Mouse (Mus musculus): Measurements from ENCODE around the gene Fgfbp1.

Gene Fgfbp1

DNA sequence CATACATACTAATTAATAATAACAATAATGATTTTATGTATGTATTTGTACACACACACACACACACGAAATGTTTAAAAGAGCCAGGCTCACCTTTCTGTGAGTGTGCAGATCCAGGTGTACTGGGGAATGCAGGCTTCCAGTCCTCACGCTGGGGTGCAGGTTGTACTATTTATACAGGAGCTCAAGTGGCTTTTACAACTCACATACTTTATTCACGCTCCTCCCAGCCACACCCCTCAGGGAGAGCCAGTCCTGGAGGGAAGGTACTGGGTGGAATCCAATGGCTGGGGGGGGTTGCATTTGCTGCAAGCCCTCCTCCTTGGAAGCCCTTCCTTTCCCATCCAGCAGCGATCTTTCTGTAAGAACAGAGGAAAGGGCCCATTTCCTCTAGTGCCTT lies at the start of gene Fgfbp1:
Gene Fgfbp1, minus strand, starts transcription at position 160 of the 400 bp plus-strand sequence.
- in situ Hi-C loops (cut with MboI; ENCODE audit: low sequenced_read_pairs), result loop anchor here (10.0 to 25.0 kb wide), 2 partner anchors 57 to 144 kb away; no protein-coding TSS in a partner anchor

DNA sequence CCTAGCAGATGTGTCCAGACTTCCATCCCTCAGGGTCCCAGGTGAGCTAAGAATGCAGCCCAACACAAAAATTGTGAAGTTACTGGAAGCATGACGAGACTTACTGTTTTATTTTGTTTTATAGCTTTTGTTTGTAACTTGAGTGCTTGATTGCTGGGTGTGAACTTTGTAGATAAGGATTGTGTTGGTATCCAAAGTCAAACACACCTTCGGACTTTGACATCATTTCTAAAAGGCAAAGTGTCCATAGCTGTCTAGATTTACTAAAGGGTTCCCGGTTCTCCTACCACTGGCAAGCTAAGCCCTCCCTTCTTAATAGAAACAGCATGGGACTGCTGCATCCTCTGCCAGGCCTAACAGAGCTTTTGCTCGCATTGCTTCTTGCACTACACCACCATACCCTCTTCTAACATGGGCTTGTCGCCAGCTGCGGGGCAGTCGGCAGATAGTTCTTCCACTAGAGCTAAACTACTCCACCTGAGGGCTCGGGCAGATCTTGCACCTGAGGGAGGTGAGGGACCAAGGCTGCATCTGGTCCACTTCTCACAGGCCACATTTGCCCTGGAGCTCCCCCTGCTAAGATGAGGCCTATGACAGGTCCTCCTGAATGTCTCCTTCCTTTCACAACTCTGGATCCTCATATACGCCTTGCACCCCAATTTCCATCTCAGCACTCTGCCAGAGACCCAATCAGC lies 16.9 kb upstream of the Fgfbp1 start:
- in situ Hi-C loops (cut with MboI; ENCODE audit: low sequenced_read_pairs), result loop anchor here (25.0 kb wide), 1 partner anchor 161 kb away; no protein-coding TSS in a partner anchor

DNA sequence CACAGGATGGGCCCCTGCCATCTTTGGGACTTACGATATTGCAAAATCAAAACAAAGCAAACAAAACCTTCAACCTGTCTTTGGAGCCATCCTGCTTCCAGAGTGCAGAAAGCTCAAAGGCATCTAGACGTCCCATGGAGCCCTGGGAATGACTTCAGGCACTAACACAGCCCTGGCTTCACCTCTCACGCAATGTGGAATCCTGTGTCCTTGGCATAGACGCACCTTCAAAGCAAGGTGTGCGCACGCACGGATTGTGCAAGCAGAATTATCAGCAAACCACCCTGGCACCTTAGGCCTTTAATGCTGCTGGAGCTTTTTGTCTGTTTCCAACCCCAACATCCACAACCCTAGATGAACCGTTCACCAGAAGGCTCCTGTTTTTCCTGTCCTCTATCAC lies 16.0 kb upstream of the Fgfbp1 start:
- in situ Hi-C loops (cut with MboI; ENCODE audit: low sequenced_read_pairs), result loop anchor here (25.0 kb wide), 1 partner anchor 160 kb away; no protein-coding TSS in a partner anchor

DNA sequence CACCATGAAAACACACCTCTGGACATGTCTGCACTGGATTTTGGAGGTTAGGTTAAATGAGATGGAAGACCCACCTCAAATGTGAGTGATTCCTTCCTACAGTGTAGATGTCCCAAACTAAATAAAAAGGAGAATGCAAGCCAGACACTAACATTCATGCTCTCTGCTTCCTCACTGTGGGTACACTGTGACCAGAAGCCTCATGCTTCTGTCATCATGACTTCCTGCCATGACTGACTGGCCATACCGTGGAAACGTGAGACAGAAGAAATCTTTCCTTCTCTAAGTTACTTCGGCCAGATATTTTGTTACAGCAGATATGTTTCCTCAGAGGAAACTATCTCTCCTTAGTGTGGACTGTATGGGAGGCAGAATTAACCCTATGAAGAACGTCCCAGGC lies 14.6 kb upstream of the Fgfbp1 start:
- in situ Hi-C loops (cut with MboI; ENCODE audit: low sequenced_read_pairs), result loop anchor here (25.0 kb wide), 1 partner anchor 159 kb away; no protein-coding TSS in a partner anchor

DNA sequence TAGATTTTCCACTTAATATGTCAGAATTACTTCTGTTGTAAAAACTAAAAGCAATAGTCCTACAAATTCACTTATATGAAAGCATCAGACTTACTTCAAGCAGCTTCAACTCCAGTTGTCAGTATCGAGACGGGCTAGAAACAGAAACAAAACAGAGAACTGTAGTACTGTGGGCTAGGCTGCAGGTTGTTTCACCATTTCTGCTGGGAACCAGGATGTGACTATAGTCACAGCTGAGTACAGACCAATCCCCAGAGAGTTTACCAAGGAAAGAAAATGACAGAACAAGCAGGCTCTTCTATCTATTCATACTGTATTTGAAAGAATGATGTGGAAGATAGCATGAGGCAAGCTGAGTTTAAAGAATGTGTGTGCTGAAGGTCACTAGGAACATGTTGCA lies 13.4 kb upstream of the Fgfbp1 start:
- in situ Hi-C loops (cut with MboI; ENCODE audit: low sequenced_read_pairs), result loop anchor here (25.0 kb wide), 1 partner anchor 158 kb away; no protein-coding TSS in a partner anchor

DNA sequence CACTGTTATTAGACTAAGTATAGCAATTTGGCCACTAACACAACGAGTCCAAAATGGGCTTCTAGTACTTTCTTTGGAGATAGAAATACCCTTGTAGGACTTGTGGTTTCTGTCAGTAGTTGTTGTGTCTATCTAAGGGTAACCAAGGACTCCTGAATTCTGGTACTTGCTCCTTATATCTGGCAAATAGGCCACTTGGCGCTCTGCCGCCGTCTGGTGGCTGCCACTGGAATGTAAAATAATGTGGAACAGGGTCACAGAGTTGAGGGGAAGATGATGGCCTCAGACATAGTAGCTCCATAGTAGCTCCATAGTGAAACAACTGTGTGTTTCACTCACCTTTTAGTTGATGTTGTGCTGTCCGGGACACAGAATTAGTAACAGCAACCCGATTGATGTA lies 8.7 kb upstream of the Fgfbp1 start:
- in situ Hi-C loops (cut with MboI; ENCODE audit: low sequenced_read_pairs), result loop anchor here (25.0 kb wide), 1 partner anchor 153 kb away; no protein-coding TSS in a partner anchor

DNA sequence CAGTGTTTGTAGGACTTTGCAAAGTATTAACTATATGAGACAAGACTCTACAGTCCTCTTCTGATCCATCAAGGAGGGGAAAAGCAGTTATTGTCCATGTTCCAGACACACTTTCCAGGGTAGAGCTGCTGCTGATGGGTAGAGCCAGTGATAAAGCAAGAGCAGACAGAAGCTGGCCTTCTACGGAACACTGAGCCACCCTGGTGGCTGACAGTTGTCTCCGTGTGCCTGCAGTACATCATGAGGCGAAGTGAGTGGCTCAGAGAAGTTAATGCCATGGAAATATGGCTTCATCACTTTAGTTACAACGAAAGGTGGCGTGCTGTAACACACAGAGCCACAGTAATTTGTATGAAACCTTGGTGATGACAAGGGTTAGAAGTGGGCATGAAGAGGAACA lies 7.4 kb upstream of the Fgfbp1 start:
- in situ Hi-C loops (cut with MboI; ENCODE audit: low sequenced_read_pairs), result loop anchor here (10.0 to 25.0 kb wide), 2 partner anchors 64 to 152 kb away; no protein-coding TSS in a partner anchor

DNA sequence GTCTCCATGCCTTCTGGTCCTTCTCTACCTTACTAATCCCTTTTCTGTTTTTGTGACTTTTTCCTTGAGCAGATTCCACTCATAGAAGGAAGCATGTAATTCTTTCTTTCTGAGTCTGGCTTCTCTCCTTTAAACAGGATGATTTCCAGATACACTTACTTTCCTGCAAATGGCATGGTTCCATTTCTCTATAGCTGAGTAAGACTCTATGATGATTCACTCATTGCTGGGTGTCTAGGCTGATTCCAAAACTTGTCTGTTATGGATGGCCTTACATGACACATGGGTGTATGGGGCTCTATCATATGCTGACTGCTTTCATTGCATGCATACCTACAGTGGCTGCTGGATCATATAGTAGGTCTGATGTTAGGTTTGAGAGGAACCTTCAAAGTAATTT lies 4.6 kb upstream of the Fgfbp1 start:
- in situ Hi-C loops (cut with MboI; ENCODE audit: low sequenced_read_pairs), result loop anchor here (10.0 to 25.0 kb wide), 2 partner anchors 61 to 149 kb away; no protein-coding TSS in a partner anchor

DNA sequence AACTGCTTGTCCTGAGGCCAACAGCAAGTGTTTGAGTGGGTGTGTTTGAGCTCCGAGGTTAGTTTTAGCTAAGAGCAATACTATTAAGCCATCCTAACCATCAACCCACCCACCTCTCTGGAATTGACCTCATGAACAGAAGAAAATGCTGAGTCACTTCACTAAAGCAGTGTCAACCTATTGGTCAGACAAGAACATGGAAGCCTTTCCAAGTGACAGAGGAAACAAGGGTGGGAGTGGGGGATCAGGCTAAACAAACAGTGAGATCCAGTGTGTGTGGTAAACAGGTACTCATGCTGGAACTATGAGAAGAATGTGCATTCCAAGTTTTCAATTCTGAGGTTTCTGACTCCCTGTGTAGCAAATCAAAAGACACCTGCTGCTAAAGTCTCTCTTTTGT lies 1.3 kb upstream of the Fgfbp1 start:
- in situ Hi-C loops (cut with MboI; ENCODE audit: low sequenced_read_pairs), result loop anchor here (10.0 to 25.0 kb wide), 2 partner anchors 58 to 146 kb away; no protein-coding TSS in a partner anchor

DNA sequence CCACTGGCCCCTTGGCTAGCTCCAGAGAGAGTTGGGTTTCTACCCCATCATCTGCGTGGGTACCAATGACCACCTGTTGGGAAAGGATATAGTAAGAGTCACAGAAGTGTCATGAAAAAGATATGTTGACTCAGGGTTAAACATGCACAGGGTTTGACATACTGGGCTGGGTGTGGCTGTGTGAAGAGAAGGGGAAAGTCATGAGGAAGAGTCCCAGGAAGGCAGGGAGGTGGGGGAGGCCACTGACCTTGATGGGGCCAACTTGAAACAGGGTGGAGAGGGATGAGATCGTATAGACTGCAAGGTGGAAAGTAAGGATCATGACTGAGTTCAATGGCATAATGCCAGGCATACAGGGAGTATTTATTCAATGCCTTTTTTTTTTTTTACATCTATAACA lies 1.2 kb downstream of the Fgfbp1 start:
- in situ Hi-C loops (cut with MboI; ENCODE audit: low sequenced_read_pairs), result loop anchor here (10.0 to 25.0 kb wide), 2 partner anchors 56 to 143 kb away; no protein-coding TSS in a partner anchor

DNA sequence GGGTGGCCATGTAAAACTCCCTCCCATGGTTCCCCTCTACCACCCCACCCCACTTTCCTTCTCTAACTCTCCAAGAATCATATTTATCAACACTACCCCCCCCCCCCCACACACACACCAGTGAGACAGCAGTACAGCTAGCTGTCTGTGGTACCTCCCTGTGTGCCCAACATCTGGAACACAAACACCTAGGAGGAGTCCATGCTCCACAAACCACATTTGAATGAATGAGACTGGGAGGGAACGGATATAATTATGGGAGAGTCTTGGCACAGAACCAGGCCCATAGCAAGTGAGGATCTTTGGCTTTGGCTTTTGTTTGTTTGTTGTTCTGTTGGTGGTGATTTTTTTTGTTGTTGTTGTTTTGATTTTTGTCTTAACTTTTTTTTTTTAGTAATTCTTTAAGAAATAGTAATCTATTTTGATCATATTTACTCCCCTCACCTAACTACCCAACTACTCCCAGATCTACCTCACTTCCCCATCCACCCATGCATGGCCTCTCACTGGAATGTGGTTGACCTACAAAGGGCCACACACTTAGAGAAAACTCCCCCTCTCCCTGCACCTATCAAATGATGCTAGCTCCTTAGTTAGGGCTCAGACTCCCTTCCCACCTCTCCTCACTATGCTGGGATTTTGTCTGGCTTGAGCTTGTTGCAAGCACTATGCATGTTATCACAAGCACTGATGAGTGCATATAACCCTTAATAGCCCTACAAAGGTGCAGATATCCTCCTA lies 4.6 kb downstream of the Fgfbp1 start:
- in situ Hi-C loops (cut with MboI; ENCODE audit: low sequenced_read_pairs), result loop anchor here (25.0 kb wide), 1 partner anchor 140 kb away; no protein-coding TSS in a partner anchor

DNA sequence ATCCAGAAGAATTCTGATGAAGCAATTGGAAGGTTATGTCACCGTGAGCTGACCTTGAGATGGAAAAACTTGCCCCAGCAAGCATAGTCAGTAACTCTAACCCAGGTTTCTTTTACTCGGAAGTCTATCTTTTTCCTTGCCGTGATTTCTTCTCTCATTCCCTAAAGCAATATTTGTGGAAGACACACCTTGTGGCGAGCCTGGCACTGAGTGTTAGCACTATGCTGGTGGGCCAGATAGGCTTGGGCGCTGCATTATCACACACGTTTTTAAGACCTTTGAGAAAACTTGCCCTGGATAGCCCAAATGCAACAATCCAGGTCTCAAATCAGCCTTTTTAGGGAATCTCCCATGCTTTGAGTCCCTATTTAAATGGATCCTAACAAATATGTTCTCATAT lies 7.4 kb downstream of the Fgfbp1 start:
- in situ Hi-C loops (cut with MboI; ENCODE audit: low sequenced_read_pairs), result no loop called here

DNA sequence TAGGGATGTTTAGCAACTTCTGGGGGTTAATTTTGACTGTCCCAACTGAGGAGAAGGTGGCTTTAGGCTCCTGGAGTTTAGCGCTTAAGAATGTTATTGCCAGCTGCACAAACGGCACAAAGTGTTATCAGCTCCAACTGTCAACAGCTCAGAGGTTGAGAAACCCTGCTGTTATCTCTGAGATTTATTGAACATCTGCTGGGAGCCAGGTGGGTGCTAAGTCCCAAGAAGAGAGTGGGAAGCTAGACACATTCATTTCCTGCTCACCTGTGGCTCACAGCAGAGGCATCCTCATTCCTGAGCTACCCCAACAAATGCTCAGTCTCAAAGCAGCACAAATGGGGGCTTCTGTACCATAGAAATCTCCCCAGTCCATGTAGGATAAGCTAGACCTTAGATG lies 10.4 kb downstream of the Fgfbp1 start:
- in situ Hi-C loops (cut with MboI; ENCODE audit: low sequenced_read_pairs), result no loop called here

DNA sequence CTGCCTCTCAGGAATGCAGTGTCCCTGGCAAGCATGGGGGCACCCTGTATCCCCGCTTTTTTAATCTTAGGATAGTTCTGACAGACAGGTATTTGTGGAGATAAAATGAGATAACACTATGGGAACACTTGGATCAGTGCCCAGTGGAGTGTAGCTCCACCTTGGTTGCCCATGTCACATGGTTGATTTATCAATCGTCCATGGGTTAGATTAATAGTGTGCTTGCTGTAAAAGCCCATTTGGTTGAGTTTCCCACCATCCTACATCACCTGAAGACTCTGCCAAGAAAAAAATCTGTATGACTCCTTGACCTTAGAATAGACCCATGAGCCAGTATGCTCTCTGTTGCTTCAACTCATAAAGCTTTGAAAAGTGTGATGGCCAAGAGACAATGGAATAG lies 11.0 kb downstream of the Fgfbp1 start:
- in situ Hi-C loops (cut with MboI; ENCODE audit: low sequenced_read_pairs), result no loop called here

DNA sequence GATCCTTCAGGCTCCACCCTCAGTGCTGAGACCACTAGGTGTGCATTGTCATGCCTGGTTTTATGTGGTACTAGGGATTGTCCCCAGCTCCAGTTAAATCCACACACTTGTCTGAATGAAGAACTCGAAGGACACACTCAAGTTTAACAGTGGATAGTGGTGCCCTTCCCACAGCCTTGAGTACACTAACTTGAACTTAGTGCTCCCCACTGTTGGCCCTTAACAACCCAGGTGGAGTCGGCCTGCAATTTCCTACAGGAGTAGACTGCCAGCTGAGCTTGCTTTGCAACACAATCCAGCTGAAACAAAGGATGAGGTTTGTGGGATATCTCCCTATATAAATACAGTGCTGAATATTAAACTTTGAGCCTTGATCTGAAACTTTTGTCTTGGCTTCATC lies 12.9 kb downstream of the Fgfbp1 start:
- in situ Hi-C loops (cut with MboI; ENCODE audit: low sequenced_read_pairs), result no loop called here

DNA sequence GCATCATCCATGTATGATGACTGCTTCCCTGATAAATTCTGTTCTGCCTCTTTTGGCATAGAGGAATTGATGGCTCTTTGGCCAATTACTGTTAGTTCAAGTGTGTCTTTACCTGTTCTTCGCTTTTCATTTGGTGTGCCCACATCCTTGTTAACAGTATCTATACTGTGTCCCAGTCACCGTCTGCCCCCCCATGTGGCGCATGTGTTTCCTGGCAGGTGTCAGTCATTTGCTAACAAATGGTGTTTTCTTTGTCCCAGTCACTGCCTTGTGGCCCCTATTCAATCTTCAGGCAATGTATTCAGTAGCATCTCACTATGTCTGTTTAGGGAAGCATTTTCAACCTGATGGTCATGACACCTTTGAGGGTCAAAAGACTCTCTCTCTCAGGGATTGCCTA lies 20.5 kb downstream of the Fgfbp1 start:
- in situ Hi-C loops (cut with MboI; ENCODE audit: low sequenced_read_pairs), result no loop called here

DNA sequence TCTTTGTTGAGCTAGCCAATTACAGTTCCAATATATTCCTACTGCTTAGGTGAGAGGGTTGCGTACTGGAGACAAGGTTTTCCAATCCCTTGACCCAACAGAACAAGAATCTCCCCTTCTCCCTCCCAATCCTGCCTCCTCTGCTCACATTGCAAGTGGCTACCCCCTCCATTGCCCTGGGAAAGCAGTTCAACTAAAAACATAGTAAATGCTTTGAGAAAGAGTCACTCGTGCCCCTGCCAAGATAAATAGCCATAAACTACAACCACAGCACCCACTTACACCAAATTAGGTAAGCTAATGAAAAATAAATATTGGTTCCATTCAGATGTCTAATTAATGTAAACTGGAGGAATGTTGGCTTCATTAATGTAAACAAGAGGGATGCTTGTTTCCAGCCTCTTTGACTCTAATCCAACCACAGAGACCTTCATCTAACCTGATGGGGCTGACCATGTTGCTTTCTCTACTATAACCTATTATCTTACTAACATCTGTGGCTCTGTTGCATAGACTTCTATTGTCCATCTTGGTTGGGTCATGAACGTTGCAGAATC lies 21.6 kb downstream of the Fgfbp1 start:
- in situ Hi-C loops (cut with MboI; ENCODE audit: low sequenced_read_pairs), result no loop called here

DNA sequence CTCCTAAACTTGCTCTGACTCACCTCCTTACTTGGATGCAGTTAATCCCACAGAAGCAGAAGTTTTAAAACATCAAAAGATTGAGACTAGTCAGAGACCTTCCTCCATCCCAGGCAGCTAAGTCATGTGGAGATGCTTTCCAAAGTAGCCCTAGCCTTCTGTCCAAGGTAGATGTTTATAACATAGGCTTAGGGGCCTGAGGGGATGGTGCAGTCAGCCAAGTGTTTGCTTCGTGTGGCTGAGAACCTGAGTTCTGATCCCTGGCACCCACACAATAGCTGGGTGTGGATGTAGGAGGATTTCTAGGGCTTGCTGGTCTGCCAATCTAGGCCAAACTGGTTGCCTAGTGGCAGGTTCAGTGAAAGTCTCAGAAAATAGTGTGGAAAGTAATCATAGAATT lies 28.3 kb downstream of the Fgfbp1 start:
- in situ Hi-C loops (cut with MboI; ENCODE audit: low sequenced_read_pairs), result no loop called here

DNA sequence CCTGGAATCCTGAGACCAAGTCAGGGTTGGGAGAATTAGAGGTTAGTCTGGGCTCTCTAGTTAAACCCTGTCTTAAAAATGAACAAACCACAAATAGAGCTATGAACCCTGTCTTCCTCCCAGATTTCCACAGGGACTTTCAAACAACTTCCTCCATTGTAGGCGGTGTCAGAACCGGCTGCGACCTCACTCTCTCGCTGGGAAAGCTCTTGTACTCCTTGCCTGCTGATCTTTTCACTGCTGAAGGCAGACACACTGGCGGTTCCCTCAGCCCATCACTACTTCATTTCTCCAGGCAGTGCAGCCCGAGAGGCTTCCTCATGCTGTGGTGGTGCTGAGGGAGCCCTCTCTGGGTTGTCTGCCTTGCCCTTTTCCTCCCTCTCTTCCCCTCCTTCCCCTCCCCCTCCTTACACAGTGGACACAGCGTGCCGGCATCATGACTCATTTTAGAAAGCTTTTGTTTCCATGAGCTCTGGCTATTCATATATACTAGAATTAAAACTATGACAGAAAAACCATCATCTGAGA lies 32.8 kb downstream of the Fgfbp1 start:
- in situ Hi-C loops (cut with MboI; ENCODE audit: low sequenced_read_pairs), result no loop called here

DNA sequence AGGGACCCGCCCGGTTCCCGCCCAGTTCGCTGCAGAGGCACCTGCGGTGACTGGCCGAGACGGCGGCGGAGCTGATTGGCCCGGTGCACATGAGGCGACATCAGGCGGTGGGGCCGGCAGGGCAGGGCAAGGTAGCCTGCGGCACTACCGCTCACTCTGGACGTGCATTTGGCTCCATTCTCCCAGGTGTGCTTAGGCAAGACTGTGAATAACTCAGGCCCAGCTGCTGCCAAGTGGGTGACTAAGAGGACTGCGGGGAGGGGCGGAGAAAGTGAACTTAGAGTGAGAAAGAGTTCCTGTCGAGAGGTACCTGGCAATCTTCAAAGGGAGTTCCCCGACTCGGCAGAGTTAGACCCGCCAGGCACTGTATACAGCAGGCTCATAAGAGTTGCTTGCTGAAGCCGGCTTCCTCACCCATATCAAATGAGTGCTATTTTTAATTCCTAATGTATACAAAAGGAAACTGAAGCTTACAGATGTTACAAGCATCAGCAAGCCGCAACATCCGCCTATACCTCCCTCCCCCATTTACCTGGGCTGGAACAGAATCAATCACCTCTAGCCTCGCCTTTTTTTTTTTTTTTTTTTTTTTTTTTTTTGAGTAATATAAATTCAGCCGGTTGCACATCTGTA lies 33.4 kb downstream of the Fgfbp1 start:
- in situ Hi-C loops (cut with MboI; ENCODE audit: low sequenced_read_pairs), result no loop called here

Measured in CH12F3 (cell line).